Mouse (Mus musculus) stomach, embryonic 15.5 days (tissue): ENCODE measurements around the gene Olfr1378. TPM values are rescaled to one million over a fixed set of nuclear protein-coding genes. Genes with fewer than 3 reads are reported as not detected.

Source experiments
- ATAC-seq: fragments of 200-750 bp; cut with Nextera tagmentation; 2 replicates; pipeline ENCODE4 v1.8.0; 2017; ENCODE audit warnings: low read depth, moderate number of reproducible peaks, moderate TSS enrichment; ENCODE audit not compliant: insufficient read depth, low FRiP score
- H3K27ac ChIP-seq: fragments of 300-500 bp; sonication (generic); 2 replicates; pipeline ENCODE4 v1.5.1; 2015; ENCODE audit warnings: mild to moderate bottlenecking, inconsistent platforms
- H3K27me3 ChIP-seq: fragments of 300-500 bp; sonication (generic); replicated peaks from 2 replicates; pipeline ENCODE4 v1.6.1; 2015; ENCODE audit warnings: inconsistent platforms
- H3K36me3 ChIP-seq: fragments of 300-500 bp; sonication (generic); 2 replicates; pipeline ENCODE4 v1.6.1; 2015; ENCODE audit warnings: inconsistent platforms
- H3K4me1 ChIP-seq: fragments of 300-500 bp; sonication (generic); 2 replicates; pipeline ENCODE4 v1.6.1; 2015; ENCODE audit warnings: inconsistent platforms
- H3K4me2 ChIP-seq: fragments of 300-500 bp; sonication (generic); 2 replicates; pipeline ENCODE4 v1.6.1; 2015; ENCODE audit warnings: mild to moderate bottlenecking, inconsistent platforms
- H3K4me3 ChIP-seq: fragments of 300-500 bp; sonication (generic); replicated peaks from 2 replicates; pipeline ENCODE4 v1.5.1; 2015; ENCODE audit warnings: inconsistent platforms
- H3K9ac ChIP-seq: fragments of 300-500 bp; sonication (generic); 2 replicates; pipeline ENCODE4 v1.6.1; 2015; ENCODE audit warnings: inconsistent platforms
- H3K9me3 ChIP-seq: fragments of 300-500 bp; sonication (generic); 2 replicates; pipeline ENCODE4 v1.6.1; 2016; ENCODE audit warnings: inconsistent platforms
- WGBS: fragments of 180-500 bp; shearing (Covaris S2); methylation state at CpG from one replicate; pipeline ENCODE4 v1.1.7; 2015; 5-methylcytosine and 5-hydroxymethylcytosine counted together
- polyA plus RNA-seq: library from polyadenylated mRNA; unstranded; fragments of >200 nt; fragmentation: Nextera tagmentation; extraction: Ambion mirVana; gene quantifications from 2 replicates; pipeline ENCODE4 v1.2.1, GENCODE M21; 2015

The Olfr1378 gene
- polyA plus RNA-seq: not detected in 2 replicates

DNA sequence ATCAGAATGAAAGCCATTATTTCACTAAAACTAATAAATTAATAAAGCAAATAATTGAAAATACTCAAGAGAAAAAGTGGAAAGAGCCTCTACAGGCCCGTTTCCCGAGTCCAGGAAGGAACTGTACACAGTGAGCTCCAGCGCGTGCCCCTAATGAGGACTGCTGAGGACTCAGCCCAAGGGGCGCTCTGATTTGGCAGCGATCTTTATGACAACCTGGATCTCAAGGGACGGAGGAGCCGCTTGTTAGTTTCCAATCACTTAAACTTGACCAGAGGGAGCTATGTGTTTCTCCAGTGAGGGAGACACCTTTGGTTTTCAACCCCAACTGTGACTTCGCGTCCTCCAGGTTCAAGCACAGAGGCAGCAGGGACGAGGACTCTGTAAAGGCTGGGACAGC lies at the start of gene Olfr1378:
Gene Olfr1378 (plus strand): TSS at position 301 of the 400 bp plus-strand sequence.
- WGBS: 84% methylated on average over 11 of the region's 11 CpGs
- no peaks in the 10 kb centered on the region for H3K4me1 ChIP-seq
- H3K27me3 ChIP-seq: no peaks in the 10 kb centered on the region
- H3K27ac ChIP-seq: no peak within 1 kb of the TSS
- no peak within 1 kb of the TSS for H3K4me3 ChIP-seq
- H3K36me3 ChIP-seq: no peaks in the 10 kb centered on the region
- ATAC-seq: no peak
- H3K9ac ChIP-seq: no peak within 1 kb of the TSS
- H3K9me3 ChIP-seq: no peaks in the 10 kb centered on the region
- no peak within 1 kb of the TSS for H3K4me2 ChIP-seq

DNA sequence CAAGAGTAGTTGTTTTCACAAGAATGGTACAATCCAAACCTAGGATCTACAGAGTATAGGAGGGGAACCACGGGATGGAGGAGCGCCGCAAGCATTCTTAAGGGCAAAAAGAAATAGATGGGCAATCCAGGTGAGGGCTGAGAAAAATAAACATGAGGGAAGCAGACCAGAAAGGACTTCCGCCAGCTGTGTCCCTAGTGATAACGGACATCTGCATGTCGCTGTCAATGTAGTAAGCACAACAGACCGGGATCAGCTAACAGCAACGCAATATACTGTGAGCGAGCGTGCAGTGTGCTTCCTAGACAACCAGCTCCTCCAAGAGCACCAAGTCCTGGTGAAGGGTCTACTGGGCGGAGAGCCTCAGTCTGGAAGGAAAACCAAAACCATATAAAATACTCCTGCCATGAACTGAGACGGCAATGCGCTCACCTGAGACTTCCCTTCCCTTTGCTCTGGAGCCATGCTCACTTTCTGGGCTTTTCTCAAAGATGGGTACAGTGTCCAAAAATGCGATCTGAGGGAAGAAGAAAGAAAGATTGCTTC lies 35.8 kb upstream of the Olfr1378 start:
- WGBS: 10% methylated on average over 14 of the region's 14 CpGs
- H3K9me3 ChIP-seq: no peaks in the 10 kb centered on the region
- no peak; the same call in 1 of the 2 replicates for ATAC-seq
- peak overlapping the region; percentile 57 for H3K9ac ChIP-seq
- peak overlapping the region; percentile 96 for H3K4me2 ChIP-seq
- H3K27ac ChIP-seq: no peak overlapping the region
- H3K36me3 ChIP-seq: no peaks in the 10 kb centered on the region
- H3K4me3 ChIP-seq: peak overlapping the region; percentile 75
- no peaks in the 10 kb centered on the region for H3K27me3 ChIP-seq
- H3K4me1 ChIP-seq: peaks cover 9% of the 10 kb centered on the region; the same call in 1 of the 2 replicates

DNA sequence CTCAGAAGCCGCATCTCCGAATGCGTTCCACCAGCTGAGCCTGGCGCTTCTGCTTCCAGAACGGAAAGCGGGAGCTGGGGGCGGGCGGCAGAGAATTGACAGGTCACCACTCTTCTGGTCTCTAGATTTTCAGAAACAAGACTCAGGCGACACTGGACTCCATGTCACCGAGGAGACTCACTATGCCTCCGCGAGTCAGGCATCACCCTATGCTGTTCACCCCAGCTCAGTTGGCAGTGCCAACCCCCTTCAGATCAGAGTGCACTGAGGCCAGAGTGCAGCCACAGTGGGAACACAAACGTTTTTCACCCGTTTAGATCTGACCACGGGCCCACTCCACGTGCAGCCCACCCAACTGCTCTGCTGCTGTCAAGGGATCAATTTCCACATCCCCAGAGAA lies 35.3 kb upstream of the Olfr1378 start:
- Histone ChIP-seq H3K4me1 (peaks cover 9% of the 10 kb centered on the region; the same call in 1 of the 2 replicates), H3K27me3 (no peaks in the 10 kb centered on the region), H3K4me3 (peak overlapping the region; percentile 75), H3K36me3 (no peaks in the 10 kb centered on the region), H3K27ac (0 out of 2 replicates have a peak overlapping the region, but pooled peaks have one; percentile 9), H3K9me3 (no peaks in the 10 kb centered on the region), H3K4me2 (peak overlapping the region; percentile 96), H3K9ac (peak overlapping the region; percentile 57)
- peak; percentile 62 for ATAC-seq
- WGBS: 1% methylated on average over 16 of the region's 16 CpGs

DNA sequence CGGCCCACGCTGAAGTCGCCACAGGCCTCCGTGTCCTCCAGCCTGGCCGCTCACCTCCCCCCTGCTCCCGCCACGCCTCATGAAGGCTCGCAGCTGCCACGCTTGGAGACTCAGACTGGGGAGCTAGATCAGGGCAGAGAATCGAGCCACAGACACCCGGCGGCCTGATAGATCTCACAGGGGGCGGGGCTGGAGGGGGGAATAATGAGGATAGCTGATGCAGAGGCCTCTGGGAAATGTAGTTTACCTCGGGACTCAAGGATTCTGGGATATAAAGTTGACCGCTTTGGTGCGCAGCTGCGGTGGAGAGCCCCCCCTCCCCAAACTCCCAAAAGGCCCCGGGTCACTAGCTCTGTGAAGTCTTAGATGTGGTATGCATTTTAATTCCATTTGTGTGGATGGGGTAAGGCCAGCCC lies 34.9 kb upstream of the Olfr1378 start, which contains the start of gene Zfp354b:
Gene Zfp354b (minus strand): TSS at position 183 of the 416 bp plus-strand sequence.
- peak; percentile 90 for ATAC-seq
- Histone ChIP-seq H3K4me3 (peak within 1 kb of the TSS; percentile 75), H3K4me1 (peaks cover 9% of the 10 kb centered on the region; the same call in 1 of the 2 replicates), H3K36me3 (no peaks in the 10 kb centered on the region), H3K4me2 (peak within 1 kb of the TSS; percentile 96), H3K27ac (0 out of 2 replicates have a peak within 1 kb of the TSS, but pooled peaks have one; percentile 9), H3K27me3 (no peaks in the 10 kb centered on the region), H3K9ac (peak within 1 kb of the TSS; percentile 57), H3K9me3 (no peaks in the 10 kb centered on the region)
- WGBS: under 1% methylated on average over 18 of the region's 18 CpGs

DNA sequence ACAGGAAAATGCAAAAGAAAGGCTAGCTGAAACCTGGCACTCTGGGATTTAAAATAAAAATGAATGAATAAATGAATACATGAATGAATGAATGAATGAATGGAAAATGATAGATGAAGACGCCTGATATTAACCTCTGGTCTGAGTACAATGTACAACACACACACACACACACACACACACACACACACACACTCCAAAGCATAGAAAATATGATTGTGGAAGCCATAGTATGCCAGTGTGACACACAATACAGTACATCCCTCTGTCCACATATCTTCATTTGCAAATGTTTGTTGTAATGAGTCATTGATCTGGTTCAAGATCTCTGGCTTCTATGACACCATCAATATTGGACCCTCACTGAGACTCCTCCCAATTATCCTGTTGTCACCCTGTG lies 34.3 kb upstream of the Olfr1378 start:
- H3K27ac ChIP-seq: no peak overlapping the region
- no peaks in the 10 kb centered on the region for H3K36me3 ChIP-seq
- H3K27me3 ChIP-seq: no peaks in the 10 kb centered on the region
- peaks cover 9% of the 10 kb centered on the region; the same call in 1 of the 2 replicates for H3K4me1 ChIP-seq
- WGBS: 55% methylated on average over 1 of the region's 1 CpGs
- no peak overlapping the region for H3K4me3 ChIP-seq
- H3K9me3 ChIP-seq: no peaks in the 10 kb centered on the region
- ATAC-seq: 0 out of 2 replicates have a peak, but pooled peaks have one; percentile 20
- no peak overlapping the region for H3K9ac ChIP-seq
- peak overlapping the region; percentile 96; the same call in 1 of the 2 replicates for H3K4me2 ChIP-seq

DNA sequence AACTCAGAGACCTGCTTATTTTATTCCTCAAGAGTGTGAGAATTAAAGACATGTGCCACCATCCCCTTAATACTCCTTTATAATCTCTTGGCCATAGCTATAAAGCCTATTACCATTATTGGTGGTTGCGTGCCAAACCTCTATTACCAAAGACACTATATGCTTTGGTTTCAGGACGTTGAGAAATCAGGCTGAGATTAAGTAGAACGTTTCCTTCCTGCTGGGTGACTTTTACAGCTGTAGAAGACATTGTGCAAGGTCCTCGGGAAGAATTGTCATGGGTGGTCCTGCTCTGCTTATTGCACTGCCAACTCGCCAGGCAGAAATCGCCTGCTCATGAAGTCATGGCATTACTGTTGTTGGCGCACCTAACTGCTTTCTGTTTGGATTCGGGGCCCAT lies 27.9 kb upstream of the Olfr1378 start:
- ATAC-seq: no peak

DNA sequence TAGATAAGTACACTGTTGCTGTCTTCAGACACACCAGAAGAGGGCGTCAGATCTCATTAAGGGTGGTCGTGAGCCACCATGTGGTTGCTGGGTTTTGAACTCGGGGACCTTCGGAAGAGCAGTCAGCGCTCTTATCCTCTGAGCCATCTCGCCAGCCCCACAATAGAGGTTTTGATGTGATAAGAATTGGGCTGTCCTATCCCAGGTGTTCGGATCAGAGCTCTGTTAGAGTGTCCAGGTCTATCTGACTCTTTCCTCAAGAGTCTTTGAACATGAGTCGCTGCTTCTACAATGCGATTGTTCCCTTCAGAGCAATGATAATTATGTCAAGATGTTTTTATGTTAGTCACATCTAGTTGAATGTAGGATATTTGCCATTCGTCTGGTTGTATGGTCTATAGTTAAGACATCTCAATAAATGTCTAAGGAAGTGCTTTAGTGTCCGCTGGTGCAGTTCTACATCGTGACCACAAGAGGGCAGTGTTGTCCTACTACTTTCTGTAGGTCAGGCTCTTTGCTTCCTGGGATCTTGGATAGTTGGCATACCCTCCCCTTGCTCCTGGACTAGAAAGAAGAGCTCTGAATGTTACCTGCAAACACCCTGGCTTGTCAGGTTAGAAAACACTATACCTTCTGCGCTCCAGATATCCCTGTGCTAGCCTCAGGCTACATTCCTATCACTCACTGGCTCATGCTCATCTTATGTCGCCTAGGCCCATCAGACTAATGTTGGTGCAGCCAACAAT lies 26.5 kb upstream of the Olfr1378 start:
- Histone ChIP-seq H3K9ac (no peak overlapping the region), H3K36me3 (no peaks in the 10 kb centered on the region), H3K4me2 (no peak overlapping the region), H3K4me3 (no peak overlapping the region), H3K27ac (no peak overlapping the region), H3K4me1 (no peaks in the 10 kb centered on the region), H3K9me3 (no peaks in the 10 kb centered on the region), H3K27me3 (no peaks in the 10 kb centered on the region)
- no peak for ATAC-seq
- WGBS: 37% methylated on average over 14 of the region's 14 CpGs

More for the DNA sequence above, 27.9 kb upstream of the Olfr1378 start:
- Histone ChIP-seq H3K9me3 (no peaks in the 10 kb centered on the region), H3K4me3 (no peak overlapping the region), H3K4me2 (no peak overlapping the region), H3K36me3 (no peaks in the 10 kb centered on the region), H3K9ac (no peak overlapping the region), H3K27ac (no peak overlapping the region), H3K4me1 (no peaks in the 10 kb centered on the region), H3K27me3 (no peaks in the 10 kb centered on the region)
- 78% methylated on average over 8 of the region's 8 CpGs for WGBS

DNA sequence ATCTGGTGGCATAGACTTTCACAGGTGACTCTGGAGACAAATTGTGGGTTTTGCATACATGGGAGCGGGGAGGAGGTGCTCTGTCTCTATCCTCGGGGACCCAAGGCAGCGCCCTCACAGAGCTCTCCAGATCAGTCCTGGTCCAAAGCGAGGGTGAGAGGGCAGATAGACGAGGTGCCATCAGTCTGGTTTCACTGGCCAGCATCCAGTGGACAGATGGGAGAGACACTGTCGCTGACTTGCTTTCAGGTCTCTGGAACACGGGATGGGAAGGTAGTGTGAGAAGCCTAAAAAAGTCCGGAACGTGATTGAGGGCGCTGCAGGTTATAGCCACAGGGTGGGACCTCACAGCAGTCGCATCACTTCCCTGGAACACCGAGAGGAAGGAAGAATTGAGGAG lies 23.9 kb upstream of the Olfr1378 start:
- no peak overlapping the region for H3K4me3 ChIP-seq
- no peak overlapping the region for H3K9ac ChIP-seq
- no peaks in the 10 kb centered on the region for H3K9me3 ChIP-seq
- ATAC-seq: no peak
- no peaks in the 10 kb centered on the region for H3K27me3 ChIP-seq
- H3K27ac ChIP-seq: no peak overlapping the region
- WGBS: 62% methylated on average over 12 of the region's 12 CpGs
- no peaks in the 10 kb centered on the region for H3K36me3 ChIP-seq
- H3K4me2 ChIP-seq: no peak overlapping the region
- no peaks in the 10 kb centered on the region for H3K4me1 ChIP-seq

DNA sequence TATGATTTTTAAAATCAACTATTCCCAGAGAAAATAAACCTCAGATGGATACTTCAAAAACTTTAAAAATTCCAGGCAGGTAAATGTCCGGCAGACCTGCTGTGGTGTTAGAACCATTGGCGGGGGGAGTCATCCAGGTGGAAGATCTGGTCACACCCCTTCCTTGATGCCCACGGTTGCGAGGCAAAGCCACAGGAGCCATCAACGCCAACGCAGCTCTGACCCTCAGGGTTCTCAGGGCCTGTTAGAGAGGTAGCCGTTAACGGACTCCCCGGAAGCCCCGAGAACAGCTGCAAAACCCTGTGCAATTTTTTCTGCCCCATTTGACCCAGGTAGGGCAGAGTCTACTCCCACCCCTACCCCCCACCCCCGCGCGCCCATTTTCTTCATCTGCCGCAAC lies 22.8 kb upstream of the Olfr1378 start, which contains the start of gene 4933414I15Rik:
Gene 4933414I15Rik (minus strand): TSS at position 260 of the 400 bp plus-strand sequence.
- no peaks in the 10 kb centered on the region for H3K9me3 ChIP-seq
- no peaks in the 10 kb centered on the region for H3K27me3 ChIP-seq
- H3K36me3 ChIP-seq: no peaks in the 10 kb centered on the region
- H3K4me1 ChIP-seq: no peaks in the 10 kb centered on the region
- no peak within 1 kb of the TSS for H3K4me2 ChIP-seq
- no peak within 1 kb of the TSS for H3K9ac ChIP-seq
- ATAC-seq: no peak
- no peak within 1 kb of the TSS for H3K4me3 ChIP-seq
- 81% methylated on average over 14 of the region's 14 CpGs for WGBS
- no peak within 1 kb of the TSS for H3K27ac ChIP-seq

DNA sequence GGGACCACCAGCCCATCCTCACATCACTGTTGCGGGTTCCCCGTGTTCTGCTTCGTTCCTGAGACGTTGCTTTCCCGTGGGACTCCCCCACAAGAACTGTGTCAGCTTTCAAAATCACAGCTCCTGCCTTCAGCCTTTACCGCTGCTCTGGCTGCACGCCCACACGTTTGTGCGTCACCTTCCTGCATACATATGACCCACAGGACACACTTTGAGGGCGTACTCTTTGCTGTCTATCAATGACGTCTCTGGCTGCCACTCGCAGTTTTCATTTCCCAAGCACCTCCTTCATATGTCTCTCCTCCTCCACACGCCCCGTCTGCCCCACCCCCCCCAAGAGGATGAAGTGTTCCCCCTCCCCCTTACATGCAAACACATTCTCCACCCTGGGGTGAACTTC lies 14.0 kb upstream of the Olfr1378 start:
- no peak for ATAC-seq
- 65% methylated on average over 14 of the region's 14 CpGs for WGBS
- Histone ChIP-seq H3K4me1 (no peaks in the 10 kb centered on the region), H3K27ac (no peak overlapping the region), H3K4me2 (no peak overlapping the region), H3K9me3 (no peaks in the 10 kb centered on the region), H3K36me3 (no peaks in the 10 kb centered on the region), H3K4me3 (no peak overlapping the region), H3K9ac (no peak overlapping the region), H3K27me3 (no peaks in the 10 kb centered on the region)

DNA sequence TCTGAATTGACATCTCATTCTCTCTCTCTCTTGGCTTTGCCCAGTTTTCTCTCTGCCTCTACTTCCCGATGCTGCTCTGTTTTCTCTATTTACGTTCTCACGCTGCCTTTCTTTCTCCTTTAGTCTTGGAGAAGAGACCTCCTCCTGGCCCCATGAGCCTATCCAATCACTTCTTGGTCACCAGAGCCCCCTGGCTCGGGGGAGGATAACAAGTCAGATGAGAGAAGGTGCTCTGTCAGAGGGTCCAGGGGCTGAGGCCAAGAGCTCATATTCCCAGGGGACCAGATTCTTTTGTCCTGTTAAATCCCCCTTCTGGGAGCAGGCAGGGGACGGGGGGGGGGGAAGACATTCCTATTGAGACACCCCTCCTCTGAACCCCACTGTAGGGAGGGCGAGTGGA lies 12.7 kb upstream of the Olfr1378 start, which contains the start of gene Prop1:
Gene Prop1 (minus strand): TSS at position 101 of the 400 bp plus-strand sequence.
- H3K27ac ChIP-seq: no peak within 1 kb of the TSS
- H3K36me3 ChIP-seq: no peaks in the 10 kb centered on the region
- H3K9me3 ChIP-seq: no peaks in the 10 kb centered on the region
- no peak within 1 kb of the TSS for H3K9ac ChIP-seq
- H3K4me1 ChIP-seq: no peaks in the 10 kb centered on the region
- H3K4me3 ChIP-seq: no peak within 1 kb of the TSS
- no peaks in the 10 kb centered on the region for H3K27me3 ChIP-seq
- no peak within 1 kb of the TSS for H3K4me2 ChIP-seq
- no peak for ATAC-seq
- WGBS: 65% methylated on average over 6 of the region's 6 CpGs

DNA sequence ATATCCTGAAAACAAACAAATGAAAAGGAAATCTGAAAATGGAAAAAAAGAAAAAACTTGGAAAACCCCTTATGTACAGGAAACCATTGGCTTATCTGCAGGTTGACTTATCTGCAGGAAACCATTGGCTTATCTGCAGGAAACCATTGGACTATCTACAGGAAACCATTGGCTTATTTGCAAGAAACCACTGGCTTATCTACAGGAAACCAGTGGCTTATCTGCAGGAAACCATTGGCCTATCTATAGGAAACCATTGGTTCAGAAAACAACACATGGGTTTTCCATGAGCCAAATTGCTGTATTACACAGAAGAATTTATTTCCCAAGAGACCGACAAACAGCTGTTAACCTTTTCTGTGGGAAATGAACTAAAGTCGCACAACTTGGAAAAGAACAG lies 1.4 kb upstream of the Olfr1378 start:
- ATAC-seq: no peak
- Histone ChIP-seq H3K4me2 (no peak overlapping the region), H3K36me3 (no peaks in the 10 kb centered on the region), H3K9ac (no peak overlapping the region), H3K4me1 (no peaks in the 10 kb centered on the region), H3K27ac (no peak overlapping the region), H3K9me3 (no peaks in the 10 kb centered on the region), H3K4me3 (no peak overlapping the region), H3K27me3 (no peaks in the 10 kb centered on the region)
- 84% methylated on average over 2 of the region's 2 CpGs for WGBS
